Mouse (Mus musculus): Measurements from ENCODE around the gene Irf2bp1.

Gene Irf2bp1

DNA sequence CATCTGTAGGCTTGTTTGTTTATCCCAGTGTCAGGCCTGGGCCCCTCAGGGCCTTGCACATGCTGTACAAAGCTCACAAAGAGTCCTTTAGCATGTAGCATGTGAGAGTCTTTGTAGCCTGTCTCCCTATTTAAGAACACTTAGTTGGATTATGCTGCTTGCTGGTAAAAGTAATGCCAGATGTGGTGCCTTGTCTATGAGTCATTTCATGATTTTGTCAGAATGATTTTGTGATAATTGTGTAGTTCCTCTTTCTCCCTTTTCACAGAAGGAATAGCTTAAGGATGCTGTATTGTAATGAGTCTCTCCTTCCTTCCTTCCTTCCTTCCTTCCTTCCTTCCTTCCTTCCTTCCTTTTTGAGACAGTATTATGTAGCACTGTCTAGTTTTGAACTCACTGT is 24.2 kb downstream of the Irf2bp1 start:
- DNase-seq (ENCODE audit: low spot score): no peak

DNA sequence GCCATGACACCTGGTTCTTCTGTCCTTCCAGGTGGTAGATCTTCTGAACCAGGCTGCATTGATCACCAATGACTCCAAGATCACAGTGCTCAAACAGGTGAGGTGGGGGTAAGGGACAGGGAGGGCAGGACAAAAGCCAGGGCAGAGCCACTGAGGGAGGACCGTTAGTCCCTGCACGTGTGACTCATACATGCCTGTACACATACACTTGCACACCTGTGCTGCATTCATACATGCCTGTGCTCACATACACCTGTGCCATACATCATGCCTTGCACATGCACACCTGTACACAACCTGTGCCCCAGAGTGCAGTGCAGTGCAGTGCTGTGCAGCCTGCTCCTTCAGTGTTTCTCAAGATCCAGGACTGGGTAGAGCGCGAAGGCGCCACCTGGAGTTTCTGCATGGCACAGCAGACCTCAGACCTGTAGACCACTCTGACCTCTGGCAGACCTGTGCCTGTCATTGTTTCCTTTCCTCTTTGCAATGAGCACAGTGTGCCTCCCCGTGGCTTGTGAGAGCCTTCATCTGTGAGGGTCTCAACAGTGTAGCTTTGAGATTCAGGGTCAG is 25.3 kb downstream of the Irf2bp1 start:
- peak; percentile 79 for DNase-seq (ENCODE audit: low spot score)

DNA sequence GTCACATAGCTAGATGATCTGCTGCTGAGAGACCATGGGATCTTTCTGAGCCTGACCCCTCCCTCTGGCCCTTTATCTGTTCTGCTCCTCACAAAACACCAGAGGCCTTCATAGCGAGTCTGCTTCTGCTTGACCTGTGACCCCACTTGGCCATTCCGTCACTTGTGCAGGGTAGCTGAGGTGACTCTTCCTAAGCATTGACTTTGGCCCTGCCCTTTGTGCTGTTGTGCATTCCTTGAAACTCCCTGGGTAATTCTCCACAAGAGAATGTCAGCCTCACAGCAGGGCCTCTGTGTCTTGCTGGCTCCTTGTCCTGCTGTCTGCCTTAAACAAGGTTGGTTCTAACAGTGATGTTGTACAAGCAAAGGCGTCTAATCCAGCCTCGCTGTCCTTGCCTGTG is 27.8 kb downstream of the Irf2bp1 start:
- no peak for DNase-seq (ENCODE audit: low spot score)

DNA sequence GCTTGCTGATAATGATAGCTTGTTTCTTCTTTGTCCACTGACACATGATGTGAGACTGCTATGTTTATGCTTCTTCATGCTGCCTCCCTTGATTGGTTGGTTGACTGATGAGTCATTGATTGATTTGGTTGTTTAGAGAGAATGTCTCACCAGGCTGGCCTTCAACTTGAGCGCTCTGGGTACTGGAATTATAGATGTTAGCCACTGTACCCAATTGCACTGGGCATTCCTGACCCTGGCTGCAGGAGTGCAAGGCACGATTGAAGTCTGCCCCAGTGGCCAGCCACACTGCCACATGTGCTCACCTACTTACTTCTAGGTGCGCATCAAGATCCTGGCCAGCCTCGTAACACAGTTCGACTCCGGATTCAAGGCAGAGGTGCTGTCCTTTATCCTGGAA is 40.8 kb downstream of the Irf2bp1 start:
- no peak for DNase-seq (ENCODE audit: low spot score)

DNA sequence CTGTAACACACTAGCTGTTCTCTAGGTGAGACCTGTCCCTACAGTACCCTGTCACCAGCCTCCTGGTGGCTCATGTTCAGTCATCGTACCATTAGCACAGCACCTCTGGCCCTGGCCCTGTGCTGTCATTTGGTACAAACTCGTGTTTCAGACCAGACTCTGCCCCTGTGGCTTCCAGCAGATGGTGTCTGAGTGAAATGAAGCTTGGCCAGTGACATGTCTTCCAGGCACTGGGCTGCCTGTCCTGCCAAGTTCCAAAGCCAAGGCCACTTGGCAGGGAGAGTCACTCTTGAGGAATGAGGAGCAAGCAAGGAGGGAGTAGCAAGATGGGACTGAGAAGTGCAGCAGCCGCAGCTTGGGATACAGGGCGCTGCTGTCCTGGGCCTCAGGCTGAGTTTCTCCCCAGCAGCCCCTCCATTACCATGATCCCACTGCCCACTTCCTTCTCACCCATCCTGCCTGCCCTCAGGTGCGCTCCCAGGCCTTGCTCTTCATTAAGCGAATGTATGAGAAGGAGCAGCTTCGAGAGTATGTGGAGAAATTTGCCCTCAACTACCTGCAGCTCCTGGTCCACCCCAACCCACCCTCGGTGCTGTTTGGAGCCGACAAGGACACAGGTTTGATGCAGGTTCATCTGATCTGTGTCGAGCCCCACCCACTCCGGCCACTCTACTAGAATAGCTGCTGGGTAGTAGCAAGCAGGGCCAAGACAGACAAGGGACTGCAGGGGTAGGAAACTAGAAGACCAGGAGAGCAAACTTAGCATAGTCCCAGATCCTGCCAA is 42.6 kb downstream of the Irf2bp1 start:
- peak; percentile 66 for DNase-seq (ENCODE audit: low spot score)

DNA sequence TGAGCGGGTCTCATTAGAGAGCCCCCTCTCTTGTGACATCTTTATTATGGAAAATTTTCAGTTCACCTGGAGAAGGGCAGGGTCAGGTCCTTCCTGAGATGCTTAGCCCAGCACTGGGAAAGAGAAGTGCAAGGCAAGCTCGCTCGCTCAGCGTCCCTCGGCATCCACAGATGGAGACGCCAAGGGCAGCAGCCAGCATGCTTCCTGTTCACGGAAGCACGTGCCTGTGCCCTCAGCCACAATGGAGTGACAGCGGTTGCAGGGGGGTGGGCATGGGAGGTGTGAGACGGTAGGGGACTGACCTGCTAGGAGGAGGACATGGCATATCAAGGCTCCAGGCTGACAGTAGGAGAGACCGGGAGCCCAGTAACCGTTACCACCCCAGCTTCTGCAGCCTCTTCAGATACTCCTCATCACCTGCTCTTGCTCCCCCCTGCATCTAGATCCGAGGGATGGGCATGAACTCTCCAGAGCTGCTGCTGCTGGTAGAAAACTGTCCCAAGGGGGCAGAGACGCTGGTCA is 44.2 kb downstream of the Irf2bp1 start:
- no peak for DNase-seq (ENCODE audit: low spot score)

DNA sequence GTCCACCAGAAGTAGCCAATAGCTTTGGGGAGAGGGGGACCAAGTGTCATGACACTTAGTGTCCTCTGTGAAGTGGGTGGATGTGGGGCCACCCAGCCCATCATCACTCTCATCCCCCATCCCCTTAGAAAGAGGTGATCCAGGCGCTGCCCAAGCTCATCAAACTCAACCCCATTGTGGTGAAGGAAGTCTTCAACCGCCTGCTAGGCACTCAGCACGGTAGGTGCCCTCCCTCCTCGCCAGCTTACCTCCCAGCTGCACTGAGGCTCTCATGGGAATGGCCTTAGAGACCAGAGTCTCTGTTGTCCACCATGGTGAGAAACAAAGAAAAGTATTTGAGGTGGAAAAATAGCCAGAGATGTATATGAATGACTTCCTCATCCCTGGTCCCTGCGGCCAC is 45.4 kb downstream of the Irf2bp1 start:
- no peak for DNase-seq (ENCODE audit: low spot score)

DNA sequence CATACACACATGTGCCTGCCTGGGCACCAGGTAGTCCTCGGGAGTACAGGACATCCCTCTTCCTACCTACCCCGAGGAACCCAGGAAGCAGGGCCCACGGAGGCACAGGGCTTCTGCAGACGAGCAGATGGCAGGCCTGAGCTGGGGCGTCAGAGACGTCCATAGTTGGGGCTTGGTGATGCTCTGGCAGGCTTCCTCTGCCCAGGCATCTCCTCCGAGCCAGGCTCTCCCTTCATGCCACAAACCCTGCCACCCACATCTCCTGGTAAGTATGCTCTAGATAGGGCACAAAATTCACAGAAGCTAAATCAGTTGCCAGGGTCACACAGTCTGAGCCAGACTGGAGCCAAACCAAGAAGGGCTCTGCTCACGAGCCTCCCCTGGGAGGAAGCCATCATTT is 46.3 kb downstream of the Irf2bp1 start:
- no peak for DNase-seq (ENCODE audit: low spot score)

DNA sequence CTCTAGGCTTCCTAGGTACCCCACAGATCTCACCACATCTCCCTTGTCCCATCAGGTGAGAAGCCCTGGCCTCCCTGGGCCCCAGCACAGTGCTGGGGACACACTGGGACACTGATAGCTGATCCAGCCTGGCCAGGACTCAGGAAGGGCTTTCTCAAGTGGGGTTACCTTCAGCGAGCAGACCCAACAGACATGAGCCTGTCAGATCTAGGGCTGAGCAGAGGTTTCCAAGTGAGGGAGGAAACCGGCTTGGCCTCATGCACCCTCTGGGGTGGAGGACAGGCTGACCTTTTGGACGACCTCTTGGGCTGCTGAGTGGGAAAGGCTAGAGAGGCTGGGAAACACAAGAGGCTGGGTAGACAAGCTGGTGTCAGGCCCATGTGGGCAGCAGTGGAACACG is 47.3 kb downstream of the Irf2bp1 start:
- no peak for DNase-seq (ENCODE audit: low spot score)

DNA sequence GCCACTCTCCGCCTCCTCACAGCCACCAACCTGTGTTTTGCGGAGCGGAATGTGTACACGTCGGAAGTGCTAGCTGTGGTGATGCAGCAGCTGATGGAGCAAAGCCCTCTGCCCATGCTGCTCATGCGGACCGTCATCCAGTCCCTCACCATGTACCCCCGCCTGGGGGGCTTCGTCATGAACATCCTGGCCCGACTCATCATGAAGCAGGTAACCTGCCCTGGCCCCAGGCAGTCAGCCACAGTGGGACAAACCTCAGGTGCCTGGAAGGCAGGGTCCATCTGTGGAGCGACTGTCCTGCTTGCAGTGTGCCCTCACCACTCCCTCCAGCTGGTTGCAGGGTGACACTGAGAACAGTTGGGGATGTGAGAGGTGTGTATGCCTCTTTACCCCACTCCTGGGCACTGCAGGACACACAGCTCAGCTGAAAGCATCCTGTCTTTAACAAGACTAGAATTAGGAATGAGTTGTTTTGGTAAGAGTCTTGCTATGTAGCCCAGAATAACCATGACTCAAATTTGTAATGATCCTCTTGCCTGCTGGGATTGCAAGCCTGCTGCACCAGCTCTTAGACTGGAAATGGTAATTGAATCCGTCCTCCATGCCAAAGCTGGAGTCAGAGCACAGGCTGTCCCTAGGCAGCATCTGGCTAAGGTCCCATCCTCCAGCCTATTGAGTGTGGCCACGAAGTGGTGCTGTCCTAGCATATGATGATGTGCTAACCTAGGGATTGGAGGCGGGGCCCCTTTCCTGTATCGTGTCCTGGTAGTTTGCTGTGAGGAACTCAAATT is 48.7 kb downstream of the Irf2bp1 start:
- DNase-seq (ENCODE audit: low spot score): no peak

DNA sequence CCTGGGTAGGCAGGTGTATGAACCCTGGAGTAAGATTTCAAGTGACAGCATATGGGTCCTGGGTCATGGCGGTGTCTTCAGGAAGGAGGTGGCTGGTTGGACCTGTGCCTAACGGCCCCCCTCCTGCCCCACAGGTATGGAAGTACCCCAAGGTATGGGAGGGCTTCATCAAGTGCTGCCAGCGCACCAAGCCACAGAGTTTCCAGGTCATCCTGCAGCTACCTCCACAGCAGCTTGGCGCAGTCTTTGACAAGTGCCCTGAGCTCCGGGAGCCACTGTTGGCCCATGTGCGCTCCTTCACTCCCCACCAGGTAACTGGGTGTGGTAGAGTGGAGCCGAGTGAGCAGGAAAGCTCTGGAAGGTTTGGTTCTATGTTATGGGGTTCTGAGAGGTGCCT is 49.3 kb downstream of the Irf2bp1 start:
- no peak for DNase-seq (ENCODE audit: low spot score)

DNA sequence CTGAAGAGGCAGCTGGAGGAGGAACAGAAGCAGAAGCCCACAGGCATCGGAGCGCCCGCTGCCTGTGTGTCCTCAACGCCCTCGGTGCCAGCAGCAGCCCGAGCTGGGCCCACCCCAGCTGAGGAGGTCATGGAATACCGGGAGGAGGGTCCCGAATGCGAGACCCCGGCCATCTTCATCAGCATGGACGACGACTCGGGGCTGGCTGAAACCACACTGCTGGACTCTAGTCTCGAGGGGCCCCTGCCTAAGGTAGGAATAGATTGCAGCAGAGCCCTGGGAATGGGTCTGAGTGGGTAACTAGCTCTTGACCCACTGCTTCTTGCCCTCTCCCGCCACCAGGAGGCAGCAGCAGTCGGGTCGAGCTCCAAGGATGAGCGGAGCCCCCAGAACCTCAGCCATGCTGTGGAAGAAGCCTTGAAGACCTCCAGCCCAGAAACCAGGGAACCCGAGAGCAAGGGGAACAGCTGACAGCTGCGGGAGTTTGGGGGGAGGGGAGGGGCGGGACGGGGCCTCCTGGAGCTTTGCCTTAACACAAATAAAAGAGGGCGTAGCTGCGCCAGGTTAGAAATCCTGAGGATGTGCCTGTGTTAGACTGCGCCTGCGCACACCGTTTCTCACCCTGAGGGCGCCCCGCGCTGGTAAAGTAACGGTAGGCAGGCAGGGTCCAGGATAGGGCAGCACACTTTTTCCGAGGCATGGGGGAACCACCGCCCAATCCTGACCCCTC is 50.4 kb downstream of the Irf2bp1 start, which contains the start of gene Rsph6a:
Gene Rsph6a, plus strand, starts transcription at position 644 of the 730 bp plus-strand sequence.
- peak; percentile 83 for DNase-seq (ENCODE audit: low spot score)

DNA sequence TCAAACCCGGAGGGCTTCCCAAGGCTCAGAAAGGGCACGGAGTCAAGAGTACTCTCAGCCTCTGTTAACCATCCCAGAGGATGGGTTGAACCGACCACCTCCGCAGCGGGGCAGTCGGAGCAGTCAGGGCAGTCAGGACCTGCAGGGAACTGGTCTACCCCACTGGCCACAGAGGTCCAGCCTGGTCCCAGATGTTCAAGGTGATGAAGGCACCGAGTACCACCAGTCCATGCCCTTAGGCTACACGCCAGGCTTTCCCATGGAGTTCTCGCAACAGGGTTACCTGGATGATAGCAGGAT is 50.9 kb downstream of the Irf2bp1 start:
- DNase-seq (ENCODE audit: low spot score): no peak

DNA sequence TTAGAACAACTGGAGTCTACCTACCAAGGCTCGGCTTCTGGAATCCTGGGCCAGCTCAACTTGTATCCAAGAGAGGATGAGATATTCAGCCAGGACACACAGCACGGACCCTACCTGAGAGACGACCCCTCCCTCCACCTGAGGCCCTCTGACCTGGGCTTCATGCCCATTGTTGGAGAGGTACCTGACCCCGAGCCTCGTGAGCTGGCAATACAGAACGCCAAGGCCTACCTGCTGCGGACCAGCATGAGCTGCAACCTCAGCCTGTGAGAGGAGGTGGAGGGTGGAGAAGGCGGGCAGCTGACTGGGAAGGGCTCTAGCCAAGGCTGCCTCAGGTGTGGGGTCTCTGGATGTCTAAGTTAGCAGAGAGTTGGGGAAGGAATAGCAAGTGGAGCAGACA is 51.3 kb downstream of the Irf2bp1 start:
- no peak for DNase-seq (ENCODE audit: low spot score)

All from testis, postnatal 10 days (tissue).